Mouse (Mus musculus): ENCODE measurements around the gene Ubap2l. TPM values are rescaled to one million over a fixed set of nuclear protein-coding genes. Genes with fewer than 3 reads are reported as not detected.

The Ubap2l gene
- total and polyA plus RNA-seq, 3 experiments = 104 to 116 (median 104) TPM

DNA sequence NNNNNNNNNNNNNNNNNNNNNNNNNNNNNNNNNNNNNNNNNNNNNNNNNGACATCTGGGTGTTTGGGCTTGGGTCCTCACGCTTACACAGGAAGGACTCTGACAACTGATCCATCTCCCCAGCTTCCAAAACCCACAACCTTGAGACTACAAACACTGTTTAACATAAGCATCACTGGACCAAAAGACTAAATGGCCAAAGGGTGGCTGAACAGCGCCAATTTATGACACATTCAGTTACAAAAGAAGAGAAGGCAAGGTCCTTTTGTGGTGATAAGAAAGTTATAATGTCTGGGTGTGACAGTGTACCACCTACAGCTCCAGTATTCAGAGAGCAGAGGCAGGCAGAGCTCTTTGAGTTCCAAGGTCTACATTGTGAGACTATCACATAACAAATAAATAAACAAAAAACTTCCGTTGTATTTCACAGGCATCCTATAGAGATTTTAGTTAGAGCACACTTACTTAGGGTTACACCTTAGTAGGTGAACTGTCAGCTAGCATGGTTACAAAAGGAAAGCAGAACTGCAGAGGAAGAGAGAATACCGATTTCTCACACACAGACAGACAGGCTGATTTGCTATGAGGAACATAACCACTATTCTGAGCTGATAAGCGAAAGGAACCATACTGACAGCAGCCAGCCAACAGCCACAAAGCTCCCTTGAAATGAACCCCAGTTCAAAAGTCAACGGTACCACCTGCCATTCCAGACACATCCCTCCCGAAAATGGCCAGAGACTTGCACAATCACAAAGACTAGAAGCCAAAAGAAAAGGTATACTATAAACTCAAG is 96.1 kb downstream of the Ubap2l start:
- H3K27ac ChIP-seq = no peak overlapping the region
- no peak for DNase-seq
- H3K9ac ChIP-seq (ENCODE audit: low read depth, low read length) = no peak overlapping the region
- peaks cover 11% of the 10 kb centered on the region for H3K4me1 ChIP-seq (ENCODE audit: control insufficient read depth, insufficient read depth, low read length)
- no peak overlapping the region for H3K4me3 ChIP-seq
- H3K27me3 ChIP-seq (ENCODE audit: control insufficient read depth, insufficient read depth, low read length) = no peaks in the 10 kb centered on the region
- intact Hi-C loops (cut with DNase I) = no loop called here
- WGBS = 91% methylated on average over 7 of the region's 7 CpGs
- TF ChIP-seq EP300 (IDR thresholded peaks at IDR 0.05; ENCODE audit: insufficient read depth, low read depth, low read length) (no peak), CTCF (IDR thresholded peaks at IDR 0.05) (no peak), POLR2A (IDR thresholded peaks at IDR 0.05; ENCODE audit: insufficient read depth, low read depth, low read length) (no peak)
- H3K36me3 ChIP-seq (ENCODE audit: control insufficient read depth, insufficient read depth, low read length) = no peaks in the 10 kb centered on the region
- no peaks in the 10 kb centered on the region for H3K79me2 ChIP-seq (replicated peaks; ENCODE audit: control insufficient read depth, insufficient read depth, low read length)

GRCm38 (mm10) chr3:89953420-89953819 is 99.0 kb downstream of the Ubap2l start:
- no peaks in the 10 kb centered on the region for H3K4me1 ChIP-seq (ENCODE audit: control insufficient read depth, insufficient read depth, low read length)
- H3K27me3 ChIP-seq (ENCODE audit: control insufficient read depth, insufficient read depth, low read length) = no peaks in the 10 kb centered on the region
- TF ChIP-seq EP300 (IDR thresholded peaks at IDR 0.05; ENCODE audit: insufficient read depth, low read depth, low read length) (peak; percentile 85; the same call in 1 of the 2 replicates), POLR2A (IDR thresholded peaks at IDR 0.05; ENCODE audit: insufficient read depth, low read depth, low read length) (no peak), CTCF (IDR thresholded peaks at IDR 0.05) (peak; percentile 95)
- intact Hi-C loops (cut with DNase I) = loop anchor here (1.0 to 2.0 kb wide), 2 partner anchors 11 to 123 kb away; no protein-coding TSS in a partner anchor
- no peak overlapping the region for H3K9ac ChIP-seq (ENCODE audit: low read depth, low read length)
- no peaks in the 10 kb centered on the region for H3K79me2 ChIP-seq (replicated peaks; ENCODE audit: control insufficient read depth, insufficient read depth, low read length)
- H3K27ac ChIP-seq = no peak overlapping the region
- H3K4me3 ChIP-seq = no peak overlapping the region
- no peaks in the 10 kb centered on the region for H3K36me3 ChIP-seq (ENCODE audit: control insufficient read depth, insufficient read depth, low read length)
- DNase-seq = peak; percentile 69 to 76
- 0% methylated on average over 4 of the region's 4 CpGs for WGBS

Small RNA genes lying within 50 kb of the gene (microRNA-seq; reads per million reads assigned to microRNA genes)
- gene Mir190b (25.2 to 29.0 reads per million in 2 experiments), gene Mir7669 (0 to 0.56 reads per million in 2 experiments)

Other genes with a start within 250 kb of the Ubap2l start
- gene She, start 221.3 kb downstream of the Ubap2l start, total RNA-seq (2021) = 10 to 100 TPM; 12.3 to 13.3 TPM
- 3.4 and 7.7 TPM in 2 replicates for gene She, start 221.3 kb downstream of the Ubap2l start, polyA plus RNA-seq (2012; rRNA removed)
- gene Il6ra, start 139.4 kb downstream of the Ubap2l start, total RNA-seq (2021) = 1 to 10 TPM; 4.3 to 4.8 TPM
- 2.5 and 2.8 TPM in 2 replicates for gene Il6ra, start 139.4 kb downstream of the Ubap2l start, polyA plus RNA-seq (2012; rRNA removed)
- gene Atp8b2, start 89.1 kb downstream of the Ubap2l start, total RNA-seq (2021) = 10 to 100 TPM; 15.7 to 18.0 TPM
- 27.3 and 50.1 TPM in 2 replicates for gene Atp8b2, start 89.1 kb downstream of the Ubap2l start, polyA plus RNA-seq (2012; rRNA removed)
- gene Hax1, start 53.8 kb downstream of the Ubap2l start, total RNA-seq (2021) = 10 to 100 TPM; 40.1 to 48.2 TPM
- gene Hax1, start 53.8 kb downstream of the Ubap2l start, polyA plus RNA-seq (2012; rRNA removed) = 32.5 and 54.3 TPM in 2 replicates
- 10 to 100 TPM; 81.6 to 96.1 TPM for gene 4933434E20Rik, start 992 bp downstream of the Ubap2l start, total RNA-seq (2021)
- gene 4933434E20Rik, start 992 bp downstream of the Ubap2l start, polyA plus RNA-seq (2012; rRNA removed) = 52.8 and 85.1 TPM in 2 replicates
- 10 to 100 TPM; 42.2 to 44.5 TPM for gene Tpm3, start 20.0 kb upstream of the Ubap2l start, total RNA-seq (2021)
- gene Tpm3, start 20.0 kb upstream of the Ubap2l start, polyA plus RNA-seq (2012; rRNA removed) = 48.9 and 60.5 TPM in 2 replicates
- under 1 TPM; 0.11 to 0.13 TPM for gene Nup210l, start 51.5 kb upstream of the Ubap2l start, total RNA-seq (2021)
- 0.14 and 0.29 TPM in 2 replicates for gene Nup210l, start 51.5 kb upstream of the Ubap2l start, polyA plus RNA-seq (2012; rRNA removed)
- 1,000 to 10,000 TPM; 1,040 to 1,280 TPM for gene Rps27, start 161.0 kb upstream of the Ubap2l start, total RNA-seq (2021)
- gene Rps27, start 161.0 kb upstream of the Ubap2l start, polyA plus RNA-seq (2012; rRNA removed) = 696 and 1,017 TPM in 2 replicates
- gene Rab13, start 161.1 kb upstream of the Ubap2l start, total RNA-seq (2021) = 1 to 10 TPM; 5.5 to 5.6 TPM
- 3.1 TPM in 2 replicates for gene Rab13, start 161.1 kb upstream of the Ubap2l start, polyA plus RNA-seq (2012; rRNA removed)
- 10 to 100 TPM; 49.3 to 56.6 TPM for gene Jtb, start 179.0 kb upstream of the Ubap2l start, total RNA-seq (2021)
- 36.0 and 42.3 TPM in 2 replicates for gene Jtb, start 179.0 kb upstream of the Ubap2l start, polyA plus RNA-seq (2012; rRNA removed)
- under 1 TPM; 0.14 to 0.16 TPM for gene Creb3l4, start 190.9 kb upstream of the Ubap2l start, total RNA-seq (2021)
- gene Creb3l4, start 190.9 kb upstream of the Ubap2l start, polyA plus RNA-seq (2012; rRNA removed) = 0.53 and 0.55 TPM in 2 replicates
- gene Slc39a1, start 195.5 kb upstream of the Ubap2l start, total RNA-seq (2021) = 10 to 100 TPM; 67.6 to 75.5 TPM
- gene Slc39a1, start 195.5 kb upstream of the Ubap2l start, polyA plus RNA-seq (2012; rRNA removed) = 57.3 and 83.7 TPM in 2 replicates
- gene Crtc2, start 201.5 kb upstream of the Ubap2l start, total RNA-seq (2021) = 10 to 100 TPM; 16.6 to 17.1 TPM
- 32.9 and 33.7 TPM in 2 replicates for gene Crtc2, start 201.5 kb upstream of the Ubap2l start, polyA plus RNA-seq (2012; rRNA removed)
- gene Dennd4b, start 212.6 kb upstream of the Ubap2l start, total RNA-seq (2021) = 10 to 100 TPM; 35.7 to 36.5 TPM
- gene Dennd4b, start 212.6 kb upstream of the Ubap2l start, polyA plus RNA-seq (2012; rRNA removed) = 45.6 and 45.9 TPM in 2 replicates
- gene Gatad2b, start 240.6 kb upstream of the Ubap2l start, total RNA-seq (2021) = 10 to 100 TPM; 40.0 to 45.3 TPM
- gene Gatad2b, start 240.6 kb upstream of the Ubap2l start, polyA plus RNA-seq (2012; rRNA removed) = 17.7 and 21.0 TPM in 2 replicates

Measured in heart, adult 2 months (tissue).